Mouse (Mus musculus) C2C12 (cell line): ENCODE results near the gene Rnf40. TPM values are rescaled to one million over a fixed set of nuclear protein-coding genes. Genes with fewer than 3 reads are reported as not detected.

Experiments
- H3K27me3 ChIP-seq: one replicate; pipeline ENCODE4 v1.6.1; 2011; ENCODE audit not compliant: control insufficient read depth, insufficient read depth, insufficient read length
- H3K36me3 ChIP-seq: one replicate; pipeline ENCODE4 v1.6.1; 2011; ENCODE audit not compliant: control insufficient read depth, insufficient read depth
- H3K4me3 ChIP-seq: one replicate; pipeline ENCODE4 v1.5.1; 2011; ENCODE audit warnings: mild to moderate bottlenecking, control low read depth; ENCODE audit not compliant: poor library complexity, insufficient read depth, severe bottlenecking
- H3K79me2 ChIP-seq: one replicate; pipeline ENCODE4 v1.6.1; 2011; ENCODE audit not compliant: control insufficient read depth, insufficient read depth
- H3K79me3 ChIP-seq: one replicate; pipeline ENCODE4 v1.6.1; 2011; ENCODE audit warnings: low read depth, control low read depth
- H3ac ChIP-seq: one replicate; pipeline ENCODE3; 2011; ENCODE audit warnings: low read depth; ENCODE audit not compliant: control insufficient read depth, insufficient read length
- CEBPB ChIP-seq: IDR thresholded peaks from one replicate; pipeline ENCODE4 v1.6.1; 2011; ENCODE audit warnings: low read depth, mild to moderate bottlenecking, control low read depth, moderate library complexity
- CTCF ChIP-seq: IDR thresholded peaks from one replicate; pipeline ENCODE4 v1.5.1; 2011; ENCODE audit not compliant: control insufficient read depth, insufficient read depth, insufficient read length
- FOSL1 ChIP-seq: IDR thresholded peaks from one replicate; pipeline ENCODE4 v1.8.0; 2011; ENCODE audit warnings: mild to moderate bottlenecking, low read length; ENCODE audit not compliant: poor library complexity, insufficient read depth, severe bottlenecking
- MAX ChIP-seq: IDR thresholded peaks from one replicate; pipeline ENCODE4 v1.6.1; 2011; ENCODE audit warnings: mild to moderate bottlenecking, control low read depth
- MYOD1 ChIP-seq: IDR thresholded peaks from one replicate; pipeline ENCODE4 v1.6.1; 2011; ENCODE audit warnings: low read depth; ENCODE audit not compliant: control insufficient read depth, insufficient read length
- MYOG ChIP-seq: IDR thresholded peaks from one replicate; pipeline ENCODE4 v1.6.1; 2011; ENCODE audit not compliant: control insufficient read depth, insufficient read length; ENCODE audit errors: extremely low read depth
- USF1 ChIP-seq: IDR thresholded peaks from one replicate; pipeline ENCODE4 v1.6.1; 2011; ENCODE audit warnings: low read depth, mild to moderate bottlenecking, control low read depth, moderate library complexity
- polyA plus RNA-seq: library from polyadenylated mRNA; unstranded; fragments of >200 nt; fragmentation: generic; extraction: Trizol; gene quantifications from one replicate; pipeline ENCODE4 v1.2.1, GENCODE M21; 2012; ENCODE audit warnings: missing spikeins

The Rnf40 gene
- polyA plus RNA-seq, 1 experiment = 29.7 TPM

GRCm38 (mm10) chr7:127611011-127611410, 22.4 kb downstream of the Rnf40 start:
- no peaks in the 10 kb centered on the region for H3K27me3 ChIP-seq
- no peaks in the 10 kb centered on the region for H3K79me3 ChIP-seq
- peaks cover 10% of the 10 kb centered on the region for H3K36me3 ChIP-seq
- no peak overlapping the region for H3K4me3 ChIP-seq
- no peaks in the 10 kb centered on the region for H3K79me2 ChIP-seq
- no peak overlapping the region for H3ac ChIP-seq
- TF ChIP-seq CTCF (no peak), MYOG (no peak), CEBPB (no peak), FOSL1 (no peak), USF1 (no peak)

GRCm38 (mm10) chr7:127611561-127611960, 23.0 kb downstream of the Rnf40 start:
- no peaks in the 10 kb centered on the region for H3K79me3 ChIP-seq
- H3K79me2 ChIP-seq = no peaks in the 10 kb centered on the region
- H3K27me3 ChIP-seq = no peaks in the 10 kb centered on the region
- peaks cover 10% of the 10 kb centered on the region for H3K36me3 ChIP-seq
- H3ac ChIP-seq = no peak overlapping the region
- H3K4me3 ChIP-seq = no peak overlapping the region
- TF ChIP-seq CEBPB (no peak), MYOG (no peak), MYOD1 (no peak), MAX (no peak), CTCF (no peak), USF1 (no peak), FOSL1 (no peak)

- TF ChIP-seq CTCF = no peak
- TF ChIP-seq MYOD1 = no peak
- TF ChIP-seq MYOG = no peak
- no peak for TF ChIP-seq USF1
- TF ChIP-seq MAX = no peak
- no peak for TF ChIP-seq CEBPB
- TF ChIP-seq FOSL1 = no peak
- Histone ChIP-seq H3K79me3 (no peaks in the 10 kb centered on the region), H3K79me2 (no peaks in the 10 kb centered on the region), H3ac (no peak overlapping the region), H3K27me3 (no peaks in the 10 kb centered on the region), H3K4me3 (no peak overlapping the region), H3K36me3 (peaks cover 10% of the 10 kb centered on the region)
Observed at GRCm38 (mm10) chr7:127613501-127613900, 24.9 kb downstream of the Rnf40 start.

GRCm38 (mm10) chr7:127614091-127614490, 25.5 kb downstream of the Rnf40 start:
- H3K79me2 ChIP-seq = no peaks in the 10 kb centered on the region
- no peaks in the 10 kb centered on the region for H3K79me3 ChIP-seq
- peak overlapping the region; percentile 61 for H3K4me3 ChIP-seq
- H3K27me3 ChIP-seq = no peaks in the 10 kb centered on the region
- TF ChIP-seq FOSL1 (no peak), CTCF (no peak), MAX (no peak), MYOG (no peak), MYOD1 (no peak), CEBPB (no peak), USF1 (no peak)
- peak overlapping the region; percentile 5 for H3ac ChIP-seq
- peaks cover 10% of the 10 kb centered on the region for H3K36me3 ChIP-seq

GRCm38 (mm10) chr7:127614511-127614890, 25.9 kb downstream of the Rnf40 start:
- Histone ChIP-seq H3K79me3 (no peaks in the 10 kb centered on the region), H3ac (peak overlapping the region; percentile 74), H3K36me3 (peaks cover 10% of the 10 kb centered on the region), H3K79me2 (no peaks in the 10 kb centered on the region), H3K4me3 (peak overlapping the region; percentile 61), H3K27me3 (no peaks in the 10 kb centered on the region)
- TF ChIP-seq CTCF = no peak

GRCm38 (mm10) chr7:127614891-127615843, 26.6 kb downstream of the Rnf40 start, which contains the start of gene Zfp629:
Gene Zfp629, minus strand, starts transcription at chr7:127615797.
- peaks cover 10% of the 10 kb centered on the region for H3K36me3 ChIP-seq
- H3K79me3 ChIP-seq = no peaks in the 10 kb centered on the region
- peak within 1 kb of the TSS; percentile 74 for H3ac ChIP-seq
- H3K27me3 ChIP-seq = no peaks in the 10 kb centered on the region
- peak within 1 kb of the TSS; percentile 61 for H3K4me3 ChIP-seq
- no peaks in the 10 kb centered on the region for H3K79me2 ChIP-seq
- no peak for TF ChIP-seq USF1
